Mouse (Mus musculus) adrenal gland, adult 10 weeks (tissue): Measurements from ENCODE around the gene 9030624G23Rik. TPM values are rescaled to one million over a fixed set of nuclear protein-coding genes. Genes with fewer than 3 reads are reported as not detected.

Source experiments
- polyA plus RNA-seq: library from polyadenylated mRNA; stranded (reverse); fragments of 350-450 nt; fragmentation: Illumina TruSeq; extraction: RNeasy Lipid Tissue Mini Kit (QIAGEN cat#74804); gene quantifications from one replicate; pipeline ENCODE4 v1.2.3, GENCODE M21; 2014; ENCODE audit warnings: low read depth, low replicate concordance

Gene 9030624G23Rik
- polyA plus RNA-seq = 0.41 TPM

GRCm38 (mm10) chr12:24097108-24097520 lies at the start of gene 9030624G23Rik:
Gene 9030624G23Rik, minus strand, starts transcription at chr12:24097246.

